9 mouse cellular contexts compared by ENCODE assay signal in genomic region chr9:61046517-61046916, GRCm38 (mm10).
A peak's percentile ranks its signal among the peaks of the same experiment; 100 is the strongest.
DNase-seq lines count a peak whose midpoint lies in the region; ATAC-seq and TF ChIP-seq lines count a peak whose summit lies in the region.
"Had no signal": no experiment of that assay in that cellular context is flagged by ENCODE, and none has a peak within 500 bp of the region (broad histone marks: within the 10 kb centered on the region; RNA-seq: fewer than 3 reads in every experiment).

No protein-coding gene starts in this region.

- no peak for ATAC-seq in hindbrain, embryonic 16.5 days

- no peak overlapping the region for H3K4me2 ChIP-seq in hindbrain, embryonic 16.5 days (ENCODE audit: low read length)
- H3K4me2 ChIP-seq: embryonic facial prominence, embryonic 13.5 days had no signal

- peaks cover 21% of the 10 kb centered on the region for H3K4me1 ChIP-seq in hindbrain, embryonic 10.5 days (replicated peaks)
- no peaks in the 10 kb centered on the region for H3K4me1 ChIP-seq in hindbrain, embryonic 16.5 days (ENCODE audit: control insufficient read depth, insufficient read depth, low read depth, low read length)
- H3K4me1 ChIP-seq in ES-E14 (ENCODE audit: control insufficient read depth in 2 of 2, insufficient read depth in 2 of 2, low read length in 2 of 2, poor library complexity in 1 of 2) = no peaks in the 10 kb centered on the region
- H3K4me1 ChIP-seq: embryonic facial prominence, embryonic 13.5 days had no signal

- WGBS in hindbrain, embryonic 10.5 days = 23% methylated on average over 7 of the region's 7 CpGs
- WGBS in hindbrain, embryonic 16.5 days = 21% methylated on average over 7 of the region's 7 CpGs

- peak; percentile 78 for DNase-seq in hindbrain, embryonic 10.5 days (ENCODE audit: low spot score)
- DNase-seq in ES-E14 (ENCODE audit: low read depth, low spot score) = peak; percentile 73
- peak; percentile 73 to 87 for DNase-seq in cerebellum, adult 18-20 months
- peak; percentile 85 for DNase-seq in gastrocnemius, postnatal 10 days
- peak; percentile 85 for DNase-seq in left cerebral cortex, postnatal 4 days
- DNase-seq in ovary, postnatal 14 days (ENCODE audit: low spot score) = peak; percentile 61
- DNase-seq in thymus, postnatal 14 days = peak; percentile 90

- no peak overlapping the region for H3K27ac ChIP-seq in hindbrain, embryonic 10.5 days
- no peak overlapping the region for H3K27ac ChIP-seq in hindbrain, embryonic 16.5 days (ENCODE audit: low read depth, low read length)
- H3K27ac ChIP-seq in ES-E14 (ENCODE audit: insufficient read depth, low read depth, low read length, poor library complexity, severe bottlenecking) = no peak overlapping the region
- H3K27ac ChIP-seq: embryonic facial prominence, embryonic 13.5 days had no signal

- H3K36me3 ChIP-seq in hindbrain, embryonic 10.5 days = no peaks in the 10 kb centered on the region
- H3K36me3 ChIP-seq in hindbrain, embryonic 16.5 days (ENCODE audit: control insufficient read depth, insufficient read depth, low read length) = no peaks in the 10 kb centered on the region
- no peaks in the 10 kb centered on the region for H3K36me3 ChIP-seq in ES-E14 (ENCODE audit: control insufficient read depth, insufficient read depth, low read length, poor library complexity, severe bottlenecking)
- H3K36me3 ChIP-seq: embryonic facial prominence, embryonic 13.5 days had no signal

- H3K4me3 ChIP-seq in hindbrain, embryonic 10.5 days = no peak overlapping the region
- H3K4me3 ChIP-seq in hindbrain, embryonic 16.5 days (ENCODE audit: low read length) = no peak overlapping the region
- H3K4me3 ChIP-seq in ES-E14 (ENCODE audit: insufficient read depth in 1 of 2, low read depth in 1 of 2, low read length in 2 of 2, poor library complexity in 1 of 2, severe bottlenecking in 1 of 2) = no peak overlapping the region
- H3K4me3 ChIP-seq: embryonic facial prominence, embryonic 13.5 days had no signal

- in situ Hi-C loops in ES-E14 (cut with MboI; ENCODE audit: low sequenced_read_pairs in 2 of 2, unreplicated experiment in 2 of 2) = no loop called here

- 0 out of 2 replicates have a peak, but pooled peaks cover 4% of the 10 kb centered on the region for H3K9me3 ChIP-seq in hindbrain, embryonic 10.5 days
- H3K9me3 ChIP-seq in hindbrain, embryonic 16.5 days (ENCODE audit: control insufficient read depth, low read length) = no peaks in the 10 kb centered on the region
- no peaks in the 10 kb centered on the region for H3K9me3 ChIP-seq in ES-E14 (ENCODE audit: control insufficient read depth, insufficient read depth, low read depth, low read length)
- H3K9me3 ChIP-seq: embryonic facial prominence, embryonic 13.5 days had no signal

- intact Hi-C loops in left cerebral cortex, postnatal 4 days (cut with DNase I) = loop anchor here (10.0 kb wide), 2 partner anchors 228 to 328 kb away; partner anchors contain the start of gene Tle3

- H3K27me3 ChIP-seq in hindbrain, embryonic 10.5 days (ENCODE audit: insufficient read depth, poor library complexity, severe bottlenecking) = peaks cover 50% of the 10 kb centered on the region
- no peaks in the 10 kb centered on the region; the same call in 1 of the 2 replicates for H3K27me3 ChIP-seq in hindbrain, embryonic 16.5 days (replicated peaks; ENCODE audit: control insufficient read depth, insufficient read depth, low read length)

- no peak overlapping the region for H3K9ac ChIP-seq in hindbrain, embryonic 16.5 days (ENCODE audit: low read depth, low read length)
- no peak overlapping the region for H3K9ac ChIP-seq in ES-E14 (ENCODE audit: insufficient read depth, low read depth, low read length, poor library complexity, severe bottlenecking)
- H3K9ac ChIP-seq: embryonic facial prominence, embryonic 13.5 days had no signal

TF ChIP-seq in ES-E14, 5 proteins besides CTCF, POLR2A, EP300 and RAD21:
- no peak for TF ChIP-seq CHD2 (IDR thresholded peaks at IDR 0.05; ENCODE audit: low read depth, low read length)
- TF ChIP-seq ZC3H11A (IDR thresholded peaks at IDR 0.05; ENCODE audit: borderline replicate concordance, low read depth, low read length) = peak; percentile 90
